Mouse (Mus musculus): ENCODE measurements at regions not wholly inside any gene's neighbourhood (a gene's known extent, or its start where the extent isn't known, plus 50 kb on each side); places are given as distances from the start of the nearest gene placed in this dataset.

DNA sequence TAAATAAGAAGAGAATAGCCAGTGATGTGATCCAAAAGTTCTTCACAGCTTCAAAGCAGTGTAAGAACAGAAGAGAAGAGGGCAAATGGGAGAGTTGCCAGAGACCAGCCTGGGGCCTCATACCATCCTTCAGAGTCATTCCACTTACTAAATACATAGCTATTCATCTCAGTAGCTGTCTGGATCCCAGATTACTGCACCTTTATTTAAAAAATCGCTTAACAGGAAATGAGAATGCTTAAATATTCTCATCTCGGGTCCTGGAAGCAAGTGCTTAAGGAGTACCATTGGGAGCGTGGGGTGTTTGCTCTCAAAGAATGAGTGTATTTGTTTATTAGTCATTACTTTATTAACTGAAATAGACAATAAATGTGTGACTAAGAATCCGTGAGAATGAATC is 102.3 kb downstream of the Areg start:
- Histone ChIP-seq H3K4me1 (ENCODE audit: insufficient read depth, low read length) (no peaks in the 10 kb centered on the region), H3K27me3 (ENCODE audit: insufficient read depth, low read length) (no peaks in the 10 kb centered on the region), H3K9ac (replicated peaks; ENCODE audit: low read length) (no peak overlapping the region), H3K4me3 (ENCODE audit: low read length) (no peak overlapping the region), H3K36me3 (ENCODE audit: insufficient read depth, low read length) (no peaks in the 10 kb centered on the region), H3K27ac (no peak overlapping the region), H3K4me2 (ENCODE audit: low read depth, low read length) (no peak overlapping the region), H3K9me3 (ENCODE audit: low read length) (no peaks in the 10 kb centered on the region)
- WGBS = 74% methylated on average over 4 of the region's 4 CpGs
- ATAC-seq (no peak), DNase-seq (ENCODE audit: low spot score) (no peak)
- TF ChIP-seq CTCF (IDR thresholded peaks at IDR 0.05; ENCODE audit: low read depth) = no peak

DNA sequence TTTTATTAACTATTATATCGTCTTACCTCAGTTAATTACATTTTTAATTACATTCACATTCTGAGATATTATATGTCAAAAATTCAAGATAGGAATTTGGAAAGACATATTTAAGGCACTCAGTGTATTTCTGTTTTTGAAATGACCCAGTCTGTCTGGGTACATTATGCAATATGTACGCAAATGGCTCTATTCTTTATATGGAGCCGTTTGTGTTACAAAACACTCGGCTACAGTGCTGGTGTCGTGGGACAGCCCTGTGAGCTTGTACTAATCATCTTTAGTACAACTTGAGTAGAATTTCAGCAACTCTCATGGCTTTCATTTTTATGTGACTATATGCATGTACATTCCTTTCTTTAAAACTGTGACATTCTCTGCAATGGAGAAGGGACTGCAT is 108.0 kb downstream of the Areg start:
- no peak overlapping the region for H3K9ac ChIP-seq (replicated peaks; ENCODE audit: low read length)
- H3K36me3 ChIP-seq (ENCODE audit: insufficient read depth, low read length) = no peaks in the 10 kb centered on the region
- TF ChIP-seq CTCF (IDR thresholded peaks at IDR 0.05; ENCODE audit: low read depth) = no peak
- WGBS = 90% methylated on average over 5 of the region's 5 CpGs
- DNase-seq (ENCODE audit: low spot score) (no peak), ATAC-seq (no peak)
- H3K4me2 ChIP-seq (ENCODE audit: low read depth, low read length) = no peak overlapping the region
- H3K4me1 ChIP-seq (ENCODE audit: insufficient read depth, low read length) = no peaks in the 10 kb centered on the region
- H3K9me3 ChIP-seq (ENCODE audit: low read length) = no peaks in the 10 kb centered on the region
- H3K27ac ChIP-seq = no peak overlapping the region
- no peaks in the 10 kb centered on the region for H3K27me3 ChIP-seq (ENCODE audit: insufficient read depth, low read length)
- H3K4me3 ChIP-seq (ENCODE audit: low read length) = no peak overlapping the region

DNA sequence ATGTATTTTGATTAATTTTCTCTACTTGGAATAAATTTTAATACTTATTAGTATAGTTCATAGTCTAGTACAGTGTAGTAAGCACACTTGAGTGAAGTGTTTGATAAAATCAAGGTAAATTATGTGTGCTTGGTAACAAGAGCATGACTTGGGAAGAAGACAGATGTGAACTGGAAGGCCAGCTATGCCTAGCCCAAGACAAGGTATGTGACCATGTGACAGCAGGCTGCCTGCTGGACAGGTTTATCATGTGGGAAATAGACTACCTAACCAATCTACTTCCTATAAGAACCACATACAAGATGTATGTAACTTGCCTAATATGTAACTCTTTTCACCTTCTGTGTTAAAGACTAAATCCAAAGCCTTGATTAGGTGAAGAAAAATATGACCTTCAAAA is 122.5 kb downstream of the Areg start:
- Histone ChIP-seq H3K27me3 (ENCODE audit: insufficient read depth, low read length) (no peaks in the 10 kb centered on the region), H3K4me2 (ENCODE audit: low read depth, low read length) (no peak overlapping the region), H3K36me3 (ENCODE audit: insufficient read depth, low read length) (no peaks in the 10 kb centered on the region), H3K4me3 (ENCODE audit: low read length) (no peak overlapping the region), H3K4me1 (ENCODE audit: insufficient read depth, low read length) (no peaks in the 10 kb centered on the region), H3K9me3 (ENCODE audit: low read length) (no peaks in the 10 kb centered on the region), H3K27ac (no peak overlapping the region), H3K9ac (replicated peaks; ENCODE audit: low read length) (no peak overlapping the region)
- no peak for ATAC-seq
- TF ChIP-seq CTCF (IDR thresholded peaks at IDR 0.05; ENCODE audit: low read depth) = no peak
- DNase-seq (ENCODE audit: low spot score) = no peak

DNA sequence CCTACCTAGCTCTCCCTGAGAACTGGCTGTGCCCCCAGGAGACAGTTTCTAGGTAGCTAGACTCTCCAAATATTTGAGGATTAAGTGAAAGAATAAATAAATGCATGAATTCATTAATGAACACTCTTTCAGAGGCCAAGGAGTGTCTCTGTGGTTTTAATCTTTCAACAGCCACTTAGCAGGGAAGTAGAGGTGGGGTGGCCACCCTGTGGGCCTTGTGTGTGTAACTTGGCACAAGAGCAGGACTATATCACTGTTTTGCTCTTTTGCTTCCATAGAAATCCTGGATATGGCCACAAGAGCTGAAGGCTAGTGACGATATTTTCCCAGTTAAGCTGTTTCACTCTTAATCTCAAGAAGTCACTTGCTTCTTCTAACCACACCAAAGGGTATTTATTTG is 123.1 kb downstream of the Areg start:
- Histone ChIP-seq H3K27me3 (ENCODE audit: insufficient read depth, low read length) (no peaks in the 10 kb centered on the region), H3K4me1 (ENCODE audit: insufficient read depth, low read length) (no peaks in the 10 kb centered on the region), H3K4me3 (ENCODE audit: low read length) (no peak overlapping the region), H3K4me2 (ENCODE audit: low read depth, low read length) (no peak overlapping the region), H3K36me3 (ENCODE audit: insufficient read depth, low read length) (no peaks in the 10 kb centered on the region), H3K9me3 (ENCODE audit: low read length) (no peaks in the 10 kb centered on the region), H3K27ac (no peak overlapping the region), H3K9ac (replicated peaks; ENCODE audit: low read length) (no peak overlapping the region)
- no peak for DNase-seq (ENCODE audit: low spot score)
- ATAC-seq = no peak
- no peak for TF ChIP-seq CTCF (IDR thresholded peaks at IDR 0.05; ENCODE audit: low read depth)
- WGBS = 70% methylated on average over 1 of the region's 1 CpGs

DNA sequence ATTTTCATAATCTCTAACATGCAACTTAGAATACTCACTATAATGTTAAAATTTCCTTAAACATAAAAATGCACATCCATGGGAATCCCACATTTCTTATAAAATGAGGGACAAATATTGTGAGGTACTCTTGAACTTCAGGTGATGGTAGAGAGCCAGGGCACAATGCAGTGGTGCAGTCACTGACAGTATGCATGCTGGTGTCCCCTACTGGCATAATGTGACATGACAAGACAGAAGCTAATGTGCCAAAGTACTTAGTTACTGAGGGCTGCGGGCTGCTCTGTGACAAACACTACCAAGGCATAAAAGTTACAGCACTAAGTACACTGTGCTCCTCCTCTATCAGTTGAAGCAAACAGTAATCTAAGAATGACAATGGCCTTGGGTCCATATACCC is 131.3 kb downstream of the Areg start:
- Histone ChIP-seq H3K9me3 (ENCODE audit: low read length) (no peaks in the 10 kb centered on the region), H3K4me2 (ENCODE audit: low read depth, low read length) (no peak overlapping the region), H3K9ac (replicated peaks; ENCODE audit: low read length) (no peak overlapping the region), H3K4me1 (ENCODE audit: insufficient read depth, low read length) (no peaks in the 10 kb centered on the region), H3K27me3 (ENCODE audit: insufficient read depth, low read length) (no peaks in the 10 kb centered on the region), H3K36me3 (ENCODE audit: insufficient read depth, low read length) (no peaks in the 10 kb centered on the region), H3K4me3 (ENCODE audit: low read length) (no peak overlapping the region), H3K27ac (no peak overlapping the region)
- DNase-seq (ENCODE audit: low spot score) (no peak), ATAC-seq (no peak)
- TF ChIP-seq CTCF (IDR thresholded peaks at IDR 0.05; ENCODE audit: low read depth) = 0 out of 2 replicates have a peak, but pooled peaks have one; percentile 26
- WGBS = 85% methylated on average over 1 of the region's 1 CpGs

DNA sequence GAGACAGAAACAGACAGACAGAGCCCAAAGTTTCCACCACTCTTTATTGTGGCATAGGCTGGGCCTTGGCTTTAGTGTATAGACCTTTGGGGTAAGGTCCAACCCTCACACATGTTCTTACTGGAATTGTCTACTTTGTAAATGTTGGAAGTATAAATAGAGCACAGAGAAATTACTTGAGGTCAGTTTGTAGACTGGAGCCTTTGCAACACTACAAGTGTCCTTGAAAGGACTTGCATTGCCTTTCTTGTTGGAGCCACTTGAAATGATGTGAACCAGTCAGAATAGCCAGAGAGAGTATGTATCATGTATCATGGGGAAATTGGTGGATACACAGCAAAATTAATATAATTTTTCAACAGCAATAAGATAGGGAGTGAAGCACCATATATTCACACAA is 131.4 kb downstream of the Btc start:
- Histone ChIP-seq H3K4me3 (ENCODE audit: low read length) (no peak overlapping the region), H3K9ac (replicated peaks; ENCODE audit: low read length) (no peak overlapping the region), H3K4me2 (ENCODE audit: low read depth, low read length) (no peak overlapping the region), H3K4me1 (ENCODE audit: insufficient read depth, low read length) (no peaks in the 10 kb centered on the region), H3K36me3 (ENCODE audit: insufficient read depth, low read length) (no peaks in the 10 kb centered on the region), H3K9me3 (ENCODE audit: low read length) (no peaks in the 10 kb centered on the region), H3K27me3 (ENCODE audit: insufficient read depth, low read length) (no peaks in the 10 kb centered on the region), H3K27ac (no peak overlapping the region)
- DNase-seq (ENCODE audit: low spot score) (no peak), ATAC-seq (no peak)
- TF ChIP-seq CTCF (IDR thresholded peaks at IDR 0.05; ENCODE audit: low read depth) = no peak

DNA sequence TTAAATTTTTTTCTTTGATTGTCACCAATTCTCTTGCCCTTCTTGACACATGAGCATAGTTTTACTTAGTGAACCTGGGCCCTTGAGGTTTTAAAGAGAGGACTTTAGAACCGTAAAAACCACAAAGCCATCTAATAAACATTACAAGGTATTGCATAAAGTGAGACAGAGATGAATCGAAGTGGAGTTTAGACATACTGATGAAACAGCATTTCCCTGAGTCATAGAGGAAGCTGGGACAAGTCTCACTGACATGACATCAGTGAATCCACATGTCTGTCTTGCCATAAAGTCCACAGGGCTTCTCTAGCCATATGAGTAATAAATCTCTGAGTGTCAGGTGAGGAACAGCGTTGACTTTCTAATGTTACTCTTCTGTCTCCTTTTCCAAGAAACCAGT is 128.4 kb downstream of the Btc start:
- Histone ChIP-seq H3K4me2 (ENCODE audit: low read depth, low read length) (no peak overlapping the region), H3K36me3 (ENCODE audit: insufficient read depth, low read length) (no peaks in the 10 kb centered on the region), H3K4me1 (ENCODE audit: insufficient read depth, low read length) (no peaks in the 10 kb centered on the region), H3K27me3 (ENCODE audit: insufficient read depth, low read length) (no peaks in the 10 kb centered on the region), H3K27ac (no peak overlapping the region), H3K9ac (replicated peaks; ENCODE audit: low read length) (no peak overlapping the region), H3K4me3 (ENCODE audit: low read length) (no peak overlapping the region), H3K9me3 (ENCODE audit: low read length) (no peaks in the 10 kb centered on the region)
- WGBS = 93% methylated on average over 3 of the region's 3 CpGs
- TF ChIP-seq CTCF (IDR thresholded peaks at IDR 0.05; ENCODE audit: low read depth) = no peak
- ATAC-seq = no peak
- DNase-seq (ENCODE audit: low spot score) = no peak
